Mouse (Mus musculus) kidney, adult 2 months (tissue): ENCODE results near the gene Crtc3. TPM values are rescaled to one million over a fixed set of nuclear protein-coding genes. Genes with fewer than 3 reads are reported as not detected.

ENCODE experiments used
- DNase-seq: peaks from one replicate; pipeline ENCODE4 v3.0.0; 2021
- H3K27ac ChIP-seq: fragments of 200-500 bp; 2 replicates; pipeline ENCODE4 v1.5.1; 2012; ENCODE audit warnings: low read depth, low read length, control low read depth, inconsistent platforms; ENCODE audit not compliant: insufficient read depth
- H3K27me3 ChIP-seq: fragments of 200-500 bp; replicated peaks from 2 replicates; pipeline ENCODE4 v1.6.1; 2012; ENCODE audit warnings: mild to moderate bottlenecking, moderate library complexity, low read length, inconsistent platforms; ENCODE audit not compliant: control insufficient read depth, insufficient read depth
- H3K36me3 ChIP-seq: fragments of 200-500 bp; 2 replicates; pipeline ENCODE4 v1.6.1; 2012; ENCODE audit warnings: mild to moderate bottlenecking, moderate library complexity, low read length, inconsistent platforms; ENCODE audit not compliant: control insufficient read depth, insufficient read depth
- H3K4me1 ChIP-seq: fragments of 200-500 bp; 2 replicates; pipeline ENCODE4 v1.6.1; 2011; ENCODE audit warnings: low read length; ENCODE audit not compliant: control insufficient read depth, insufficient read depth
- H3K4me3 ChIP-seq: fragments of 200-500 bp; 2 replicates; pipeline ENCODE4 v1.5.1; 2011; ENCODE audit warnings: mild to moderate bottlenecking, low read depth, low read length, control low read depth; ENCODE audit not compliant: insufficient read depth
- CTCF ChIP-seq: fragments of 200-500 bp; conservative IDR thresholded peaks from 2 replicates; pipeline ENCODE4 v1.5.1; 2011; ENCODE audit warnings: low read depth, mild to moderate bottlenecking, control low read depth, low read length, moderate library complexity, mixed read lengths; ENCODE audit not compliant: insufficient read depth, insufficient read length
- POLR2A ChIP-seq: fragments of 200-500 bp; IDR thresholded peaks from one replicate; pipeline ENCODE4 v1.6.1; 2011; ENCODE audit warnings: low read depth, low read length, control low read depth
- WGBS: fragments of 180-500 bp; shearing (Covaris S2); methylation state at CpG from one replicate; pipeline ENCODE4 v1.1.7; 2018; 5-methylcytosine and 5-hydroxymethylcytosine counted together
- polyA plus RNA-seq: library from polyadenylated mRNA; depleted of rRNA; stranded (reverse); fragments of >200 nt; gene quantifications from 2 replicates; pipeline ENCODE4 v1.2.3, GENCODE M21; 2012; rRNA removed

Gene Crtc3
- polyA plus RNA-seq, result 13.2 and 13.3 TPM in 2 replicates

- Histone ChIP-seq H3K4me3 (peak within 1 kb of the TSS; percentile 80), H3K27ac (peak within 1 kb of the TSS; percentile 79), H3K4me1 (peaks cover 8% of the 10 kb centered on the region; the same call in 1 of the 2 replicates), H3K36me3 (no peaks in the 10 kb centered on the region), H3K27me3 (no peaks in the 10 kb centered on the region)
- under 1% methylated on average over 83 of the region's 83 CpGs for WGBS
- TF ChIP-seq POLR2A (peak; percentile 19), CTCF (no peak)
- peak; percentile 78 for DNase-seq
Measured at GRCm38 (mm10) chr7:80688556-80689220, at the start of gene Crtc3. TSS of gene Crtc3 (minus strand) at chr7:80688877.

GRCm38 (mm10) chr7:80736199-80736598 lies 47.5 kb upstream of the Crtc3 start:
- DNase-seq, result no peak
- 80% methylated on average over 10 of the region's 10 CpGs for WGBS
- peaks cover 5% of the 10 kb centered on the region for H3K36me3 ChIP-seq
- no peak overlapping the region for H3K4me3 ChIP-seq
- H3K27ac ChIP-seq, result no peak overlapping the region
- no peaks in the 10 kb centered on the region for H3K4me1 ChIP-seq
- H3K27me3 ChIP-seq, result no peaks in the 10 kb centered on the region
- TF ChIP-seq POLR2A (no peak), CTCF (no peak)

DNA sequence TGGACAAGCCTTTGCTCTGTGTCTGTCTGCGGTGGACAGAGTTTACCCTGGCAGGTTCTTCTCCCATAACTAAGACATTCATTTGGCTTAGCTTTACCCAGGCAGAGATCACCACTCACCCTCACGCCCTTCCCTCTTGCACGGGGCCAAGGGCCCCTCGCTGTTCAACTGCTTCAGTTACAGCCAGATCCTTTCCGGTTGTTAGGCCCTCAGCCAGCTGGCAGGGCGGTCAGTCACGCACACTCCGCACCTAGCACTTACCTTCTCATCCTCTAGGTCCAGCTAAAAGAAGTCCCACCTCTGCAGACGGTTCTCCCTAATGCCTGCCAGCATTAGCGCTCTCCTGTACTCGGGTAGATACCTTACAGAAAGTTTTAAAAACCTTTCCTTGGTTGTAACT lies 44.3 kb upstream of the Crtc3 start:
- WGBS, result 70% methylated on average over 11 of the region's 11 CpGs
- no peaks in the 10 kb centered on the region for H3K4me1 ChIP-seq
- DNase-seq, result no peak
- no peak overlapping the region for H3K4me3 ChIP-seq
- H3K27ac ChIP-seq, result no peak overlapping the region
- peaks cover 9% of the 10 kb centered on the region for H3K36me3 ChIP-seq
- no peak for TF ChIP-seq POLR2A
- TF ChIP-seq CTCF, result no peak
- H3K27me3 ChIP-seq, result no peaks in the 10 kb centered on the region

DNA sequence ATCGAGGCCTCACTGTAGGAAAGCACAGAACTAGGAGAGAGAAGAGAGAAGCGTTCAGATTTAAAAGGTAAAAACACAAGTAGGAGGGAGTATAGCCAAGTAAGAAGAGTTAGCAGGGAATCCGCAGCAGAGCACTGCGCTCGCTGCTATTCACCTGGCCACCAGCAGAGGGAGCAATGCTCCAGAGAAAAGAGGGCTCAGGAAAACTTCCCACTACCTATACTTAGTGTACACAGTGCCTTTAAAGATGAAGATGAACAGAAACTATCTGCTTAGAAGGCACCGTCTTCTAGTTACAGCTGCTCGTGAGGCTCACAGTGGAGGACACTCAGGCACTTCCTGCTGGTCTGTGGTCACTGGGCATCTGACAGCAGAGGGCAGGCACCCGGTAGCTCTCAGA lies 41.0 kb upstream of the Crtc3 start:
- WGBS, result 26% methylated on average over 8 of the region's 8 CpGs
- peak; percentile 63 for DNase-seq
- H3K36me3 ChIP-seq, result peaks cover 12% of the 10 kb centered on the region

DNA sequence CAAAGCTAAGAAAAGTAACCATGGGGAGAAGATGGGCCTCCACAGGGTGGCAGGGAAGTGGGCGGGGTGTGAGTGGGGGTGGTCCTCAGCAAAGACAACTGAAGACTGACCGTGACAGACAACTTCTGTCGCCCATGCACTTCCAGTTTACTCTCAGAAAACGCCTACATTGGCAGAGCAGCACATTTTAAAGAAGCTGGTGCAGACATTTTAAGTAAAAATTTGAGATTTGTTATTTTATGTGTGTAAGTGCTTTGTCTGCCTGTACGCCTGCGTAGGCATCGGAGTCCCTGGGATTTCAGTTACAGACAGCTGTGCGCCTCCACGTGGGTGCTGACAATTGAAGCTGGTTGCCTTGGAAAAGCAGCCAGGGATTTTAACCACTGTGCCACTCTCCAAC lies 32.4 kb upstream of the Crtc3 start:
- Histone ChIP-seq H3K4me3 (no peak overlapping the region), H3K4me1 (no peaks in the 10 kb centered on the region), H3K27me3 (no peaks in the 10 kb centered on the region), H3K36me3 (peaks cover 4% of the 10 kb centered on the region; the same call in 1 of the 2 replicates), H3K27ac (no peak overlapping the region)
- DNase-seq, result no peak
- TF ChIP-seq CTCF, result no peak
- TF ChIP-seq POLR2A, result no peak
- WGBS, result 72% methylated on average over 9 of the region's 9 CpGs

More for the DNA sequence above, 41.0 kb upstream of the Crtc3 start:
- TF ChIP-seq CTCF, result peak; percentile 89
- TF ChIP-seq POLR2A, result no peak
- H3K27ac ChIP-seq, result no peak overlapping the region
- no peak overlapping the region for H3K4me3 ChIP-seq
- H3K4me1 ChIP-seq, result no peaks in the 10 kb centered on the region
- H3K27me3 ChIP-seq, result no peaks in the 10 kb centered on the region

- 97% methylated on average over 7 of the region's 7 CpGs for WGBS
- TF ChIP-seq POLR2A, result no peak
- no peak for TF ChIP-seq CTCF
- Histone ChIP-seq H3K36me3 (peaks cover 3% of the 10 kb centered on the region; the same call in 1 of the 2 replicates), H3K27ac (no peak overlapping the region), H3K27me3 (no peaks in the 10 kb centered on the region), H3K4me3 (no peak overlapping the region), H3K4me1 (no peaks in the 10 kb centered on the region)
- no peak for DNase-seq
Measured at GRCm38 (mm10) chr7:80719582-80719981, 30.9 kb upstream of the Crtc3 start.

- no peak for DNase-seq
- Histone ChIP-seq H3K36me3 (peaks cover 3% of the 10 kb centered on the region; the same call in 1 of the 2 replicates), H3K27ac (no peak overlapping the region), H3K4me1 (no peaks in the 10 kb centered on the region), H3K4me3 (no peak overlapping the region), H3K27me3 (no peaks in the 10 kb centered on the region)
- 98% methylated on average over 2 of the region's 2 CpGs for WGBS
- TF ChIP-seq POLR2A (no peak), CTCF (no peak)
Measured at GRCm38 (mm10) chr7:80719038-80719437, 30.4 kb upstream of the Crtc3 start.
